In the genomic region with DNA sequence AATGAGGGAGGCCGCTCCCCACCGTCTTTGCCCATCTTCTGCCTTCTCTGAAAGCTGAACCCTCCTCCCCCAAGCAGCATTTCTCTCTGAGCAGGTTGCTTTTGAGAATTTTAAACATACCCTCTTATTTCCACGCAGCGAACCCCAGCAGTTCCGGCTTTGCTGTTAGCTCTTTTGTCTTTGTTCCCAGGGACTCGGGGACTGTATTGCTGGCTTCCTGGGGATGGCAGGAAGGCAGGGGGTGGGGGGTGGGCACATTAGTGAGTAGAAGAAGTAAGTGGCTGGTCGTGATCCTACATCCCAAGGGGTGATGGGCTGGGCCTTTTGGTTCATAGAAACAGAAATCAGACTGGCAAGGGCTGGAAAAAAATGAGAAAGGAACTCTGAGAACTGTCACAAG, we compare ENCODE assay signal across 8 mouse cellular contexts. TPM values are rescaled to one million over a fixed set of nuclear protein-coding genes. Genes with fewer than 3 reads are reported as not detected.
DNase-seq lines count a peak whose midpoint lies in the region; ATAC-seq and TF ChIP-seq lines count a peak whose summit lies in the region.

No protein-coding gene starts in this region.

- no peaks in the 10 kb centered on the region for H3K36me3 ChIP-seq in kidney, postnatal 0 days (ENCODE audit: insufficient read depth, low read length)
- peaks cover 15% of the 10 kb centered on the region for H3K36me3 ChIP-seq in forebrain, embryonic 11.5 days (ENCODE audit: control insufficient read depth, insufficient read depth, low read length)
- peaks cover 20% of the 10 kb centered on the region; the same call in 1 of the 2 replicates for H3K36me3 ChIP-seq in limb, embryonic 12.5 days
- no peaks in the 10 kb centered on the region for H3K36me3 ChIP-seq in neural tube, embryonic 15.5 days

- no peak for TF ChIP-seq CTCF in kidney, postnatal 0 days (IDR thresholded peaks at IDR 0.05; ENCODE audit: low read depth)

- peak overlapping the region; percentile 94 for H3K4me2 ChIP-seq in kidney, postnatal 0 days (ENCODE audit: low read length)
- peak overlapping the region; percentile 93 for H3K4me2 ChIP-seq in forebrain, embryonic 11.5 days (ENCODE audit: low read depth, low read length, severe bottlenecking)
- H3K4me2 ChIP-seq in limb, embryonic 12.5 days = peak overlapping the region; percentile 97
- peak overlapping the region; percentile 96 for H3K4me2 ChIP-seq in neural tube, embryonic 15.5 days

- H3K4me1 ChIP-seq in kidney, postnatal 0 days (replicated peaks; ENCODE audit: insufficient read depth, low read length) = peaks cover 23% of the 10 kb centered on the region
- H3K4me1 ChIP-seq in forebrain, embryonic 11.5 days (replicated peaks; ENCODE audit: control insufficient read depth, insufficient read depth, low read length) = peaks cover 11% of the 10 kb centered on the region; the same call in 1 of the 2 replicates
- H3K4me1 ChIP-seq in limb, embryonic 12.5 days (replicated peaks) = peaks cover 33% of the 10 kb centered on the region
- peaks cover 46% of the 10 kb centered on the region for H3K4me1 ChIP-seq in neural tube, embryonic 15.5 days

- no peaks in the 10 kb centered on the region for H3K27me3 ChIP-seq in kidney, postnatal 0 days (ENCODE audit: insufficient read depth, low read length)
- no peaks in the 10 kb centered on the region for H3K27me3 ChIP-seq in forebrain, embryonic 11.5 days (ENCODE audit: control insufficient read depth, insufficient read depth, low read length)
- H3K27me3 ChIP-seq in limb, embryonic 12.5 days = no peaks in the 10 kb centered on the region; the same call in 1 of the 2 replicates
- no peaks in the 10 kb centered on the region for H3K27me3 ChIP-seq in neural tube, embryonic 15.5 days (replicated peaks)

- no peak overlapping the region for H3K9ac ChIP-seq in kidney, postnatal 0 days (ENCODE audit: low read depth, low read length)
- peak overlapping the region; percentile 86 for H3K9ac ChIP-seq in forebrain, embryonic 11.5 days (ENCODE audit: low read length)
- H3K9ac ChIP-seq in limb, embryonic 12.5 days (replicated peaks) = peak overlapping the region; percentile 76
- H3K9ac ChIP-seq in neural tube, embryonic 15.5 days (replicated peaks) = peak overlapping the region; percentile 80

- H3K4me3 ChIP-seq in kidney, postnatal 0 days (replicated peaks; ENCODE audit: low read depth, low read length) = no peak overlapping the region
- H3K4me3 ChIP-seq in forebrain, embryonic 11.5 days (ENCODE audit: low read depth, low read length) = peak overlapping the region; percentile 89
- H3K4me3 ChIP-seq in limb, embryonic 12.5 days (replicated peaks) = peak overlapping the region; percentile 80
- peak overlapping the region; percentile 79 for H3K4me3 ChIP-seq in neural tube, embryonic 15.5 days (replicated peaks)

- WGBS in kidney, postnatal 0 days = 34% methylated on average over 7 of the region's 7 CpGs
- under 1% methylated on average over 7 of the region's 7 CpGs for WGBS in forebrain, embryonic 11.5 days
- 2% methylated on average over 7 of the region's 7 CpGs for WGBS in limb, embryonic 12.5 days
- 3% methylated on average over 7 of the region's 7 CpGs for WGBS in neural tube, embryonic 15.5 days

- H3K9me3 ChIP-seq in kidney, postnatal 0 days (replicated peaks; ENCODE audit: low read length) = no peaks in the 10 kb centered on the region
- H3K9me3 ChIP-seq in forebrain, embryonic 11.5 days (ENCODE audit: control insufficient read depth, low read length) = no peaks in the 10 kb centered on the region
- H3K9me3 ChIP-seq in limb, embryonic 12.5 days = no peaks in the 10 kb centered on the region
- no peaks in the 10 kb centered on the region for H3K9me3 ChIP-seq in neural tube, embryonic 15.5 days (replicated peaks)

- ATAC-seq in kidney, postnatal 0 days (replicated peaks; ENCODE audit: low FRiP score, low read depth) = no peak
- ATAC-seq in forebrain, embryonic 11.5 days (replicated peaks; ENCODE audit: low FRiP score) = no peak
- no peak for ATAC-seq in limb, embryonic 12.5 days (ENCODE audit: insufficient number of reproducible peaks, insufficient read depth, low FRiP score, low TSS enrichment, low read depth)
- no peak for ATAC-seq in neural tube, embryonic 15.5 days (ENCODE audit: low FRiP score)

- DNase-seq in kidney, postnatal 0 days (ENCODE audit: low spot score) = no peak
- DNase-seq in kidney, postnatal 14 days = no peak
- no peak for DNase-seq in forebrain, embryonic 11.5 days (ENCODE audit: low spot score)
- DNase-seq in urinary bladder, postnatal 4 days (ENCODE audit: low spot score in 2 of 2) = no peak
- DNase-seq in frontal cortex, adult 2 months (ENCODE audit: extremely low spot score in 1 of 2, low spot score in 1 of 2) = no peak
- no peak for DNase-seq in thymus, postnatal 10 days (ENCODE audit: low spot score in 2 of 2)

- H3K27ac ChIP-seq in kidney, postnatal 0 days = no peak overlapping the region
- H3K27ac ChIP-seq in forebrain, embryonic 11.5 days (ENCODE audit: low read depth, low read length) = peak overlapping the region; percentile 95
- peak overlapping the region; percentile 85 for H3K27ac ChIP-seq in limb, embryonic 12.5 days
- peak overlapping the region; percentile 75 for H3K27ac ChIP-seq in neural tube, embryonic 15.5 days (replicated peaks)

RNA-seq across cellular contexts. Expression of gene Igfbp2, which starts 2.6 kb away (rescaled TPM):
- 116 and 123 TPM in 2 replicates for polyA plus RNA-seq in kidney, postnatal 0 days (2015; fragmentation: Nextera tagmentation; extraction: Ambion mirVana)
- 708 and 809 TPM in 2 replicates for polyA plus RNA-seq in forebrain, embryonic 11.5 days (2014; fragmentation: Nextera tagmentation; extraction: Ambion mirVana)
- polyA plus RNA-seq in limb, embryonic 12.5 days (2016; fragmentation: Nextera tagmentation; extraction: Ambion mirVana) = 319 and 323 TPM in 2 replicates
- 278 and 341 TPM in 2 replicates for polyA plus RNA-seq in neural tube, embryonic 15.5 days (2015; fragmentation: Nextera tagmentation; extraction: Ambion mirVana)
- 122 and 133 TPM in 2 replicates for polyA plus RNA-seq in frontal cortex, adult 2 months (2012; rRNA removed)

RNA-seq across cellular contexts. Expression of gene Igfbp5, which starts 47.8 kb away (rescaled TPM):
- polyA plus RNA-seq in kidney, postnatal 0 days (2015; fragmentation: Nextera tagmentation; extraction: Ambion mirVana) = 87.7 and 95.0 TPM in 2 replicates
- polyA plus RNA-seq in forebrain, embryonic 11.5 days (2014; fragmentation: Nextera tagmentation; extraction: Ambion mirVana) = 35.7 and 37.4 TPM in 2 replicates
- 80.3 and 98.0 TPM in 2 replicates for polyA plus RNA-seq in limb, embryonic 12.5 days (2016; fragmentation: Nextera tagmentation; extraction: Ambion mirVana)
- polyA plus RNA-seq in neural tube, embryonic 15.5 days (2015; fragmentation: Nextera tagmentation; extraction: Ambion mirVana) = 90.8 and 102 TPM in 2 replicates
- polyA plus RNA-seq in frontal cortex, adult 2 months (2012; rRNA removed) = 71.4 and 75.5 TPM in 2 replicates
